Mouse (Mus musculus) layer of hippocampus, postnatal 14 days (tissue): Measurements from ENCODE around the gene Wfdc12. TPM values are rescaled to one million over a fixed set of nuclear protein-coding genes. Genes with fewer than 3 reads are reported as not detected.

Experiments
- total RNA-seq, 2 experiments: library from RNA; stranded (reverse); gene quantifications; 2 replicates each; pipeline ENCODE4 v1.2.3; 2021

The Wfdc12 gene
- total RNA-seq, 2 experiments from 2014 or later = not detected

Other genes with a start within 250 kb of the Wfdc12 start
- 100 to 1,000 TPM; 573 to 578 TPM for gene Ywhab, start 195.6 kb downstream of the Wfdc12 start, total RNA-seq
- 1 to 10 TPM in 1 of 2 experiments, under 1 TPM in 1; 0.69 to 1.7 TPM for gene Pabpc1l, start 165.2 kb downstream of the Wfdc12 start, total RNA-seq
- gene Stk4, start 120.3 kb downstream of the Wfdc12 start, total RNA-seq = 10 to 100 TPM; 41.5 to 43.0 TPM
- 10 to 100 TPM; 55.3 to 58.4 TPM for gene Tomm34, start 119.4 kb downstream of the Wfdc12 start, total RNA-seq
- 1 to 10 TPM; 5.9 to 6.4 TPM for gene Kcns1, start 19.5 kb downstream of the Wfdc12 start, total RNA-seq
- not detected for gene Wfdc5, start 7.9 kb downstream of the Wfdc12 start, total RNA-seq
- not detected for gene Wfdc15a, start 9.5 kb upstream of the Wfdc12 start, total RNA-seq
- not detected for gene Wfdc15b, start 31.1 kb upstream of the Wfdc12 start, total RNA-seq
- gene Svs2, start 47.9 kb upstream of the Wfdc12 start, total RNA-seq = not detected
- gene Svs3b, start 66.0 kb upstream of the Wfdc12 start, total RNA-seq = not detected
- not detected for gene Svs4, start 87.9 kb upstream of the Wfdc12 start, total RNA-seq
- gene Svs3a, start 98.7 kb upstream of the Wfdc12 start, total RNA-seq = not detected
- gene Svs6, start 126.1 kb upstream of the Wfdc12 start, total RNA-seq = not detected
- gene Svs5, start 142.1 kb upstream of the Wfdc12 start, total RNA-seq = not detected
- gene Slpi, start 198.5 kb upstream of the Wfdc12 start, total RNA-seq = 1 to 10 TPM; 1.2 to 2.0 TPM
- gene Rbpjl, start 212.5 kb upstream of the Wfdc12 start, total RNA-seq = under 1 TPM; 0.41 to 0.91 TPM
- 10 to 100 TPM; 21.2 to 21.6 TPM for gene Matn4, start 214.6 kb upstream of the Wfdc12 start, total RNA-seq